Mouse (Mus musculus) C2C12 (cell line): ENCODE results near the gene Fchsd2.

Experiments used
- CTCF ChIP-seq: IDR thresholded peaks from one replicate; pipeline ENCODE4 v1.5.1; 2011; ENCODE audit not compliant: control insufficient read depth, insufficient read depth, insufficient read length
- MAX ChIP-seq: IDR thresholded peaks from one replicate; pipeline ENCODE4 v1.6.1; 2011; ENCODE audit warnings: mild to moderate bottlenecking, control low read depth
- MYOG ChIP-seq: IDR thresholded peaks from one replicate; pipeline ENCODE4 v1.6.1; 2011; ENCODE audit not compliant: control insufficient read depth, insufficient read length; ENCODE audit errors: extremely low read depth
- USF1 ChIP-seq: IDR thresholded peaks from one replicate; pipeline ENCODE4 v1.6.1; 2011; ENCODE audit warnings: low read depth, mild to moderate bottlenecking, control low read depth, moderate library complexity

GRCm38 (mm10) chr7:101051551-101052221 lies 41.0 kb upstream of the Fchsd2 start:
- TF ChIP-seq USF1: no peak
- peak; percentile 52 for TF ChIP-seq CTCF
- no peak for TF ChIP-seq MYOG
- TF ChIP-seq MAX: no peak
